Mouse (Mus musculus) cerebellum, postnatal 10 days (tissue): Measurements from ENCODE around the gene Rbm15.
A peak's percentile ranks its signal among the peaks of the same experiment; 100 is the strongest.

Source experiments
- DNase-seq, 2 experiments: peaks; one replicate each; pipeline ENCODE4 v3.0.0; 2021; ENCODE audit warnings: mixed read lengths in 2 of 2

Gene Rbm15

GRCm38 (mm10) chr3:107333381-107334201, at the start of gene Rbm15:
Gene Rbm15 (minus strand): TSS chr3:107333673.
- DNase-seq, result peak; percentile 97 to 99

GRCm38 (mm10) chr3:107379422-107379821, 45.9 kb upstream of the Rbm15 start:
- peak; percentile 77 to 81 for DNase-seq

GRCm38 (mm10) chr3:107378626-107379025, 45.2 kb upstream of the Rbm15 start:
- no peak for DNase-seq

GRCm38 (mm10) chr3:107374948-107375664, 41.6 kb upstream of the Rbm15 start:
- DNase-seq, result peak in 1 of 2 experiments; percentile 13

GRCm38 (mm10) chr3:107369156-107369555, 35.7 kb upstream of the Rbm15 start:
- no peak for DNase-seq

- no peak for DNase-seq
Observed at GRCm38 (mm10) chr3:107367938-107368599, 34.6 kb upstream of the Rbm15 start.

- no peak for DNase-seq
Observed at GRCm38 (mm10) chr3:107365341-107365740, 31.9 kb upstream of the Rbm15 start.

- no peak for DNase-seq
Observed at GRCm38 (mm10) chr3:107363391-107363790, 29.9 kb upstream of the Rbm15 start.

- no peak for DNase-seq
Observed at GRCm38 (mm10) chr3:107360341-107360740, 26.9 kb upstream of the Rbm15 start.

- no peak for DNase-seq
Observed at GRCm38 (mm10) chr3:107357700-107358234, 24.3 kb upstream of the Rbm15 start.

GRCm38 (mm10) chr3:107356964-107357441, 23.5 kb upstream of the Rbm15 start:
- DNase-seq, result peak; percentile 92 to 94

GRCm38 (mm10) chr3:107355618-107356260, 22.3 kb upstream of the Rbm15 start:
- DNase-seq, result no peak

GRCm38 (mm10) chr3:107351706-107352105, 18.2 kb upstream of the Rbm15 start:
- DNase-seq, result no peak

GRCm38 (mm10) chr3:107349006-107349405, 15.5 kb upstream of the Rbm15 start:
- DNase-seq, result peak; percentile 72

- DNase-seq, result peak; percentile 54 to 57
Observed at GRCm38 (mm10) chr3:107345033-107345725, 11.7 kb upstream of the Rbm15 start.

- DNase-seq, result no peak
Observed at GRCm38 (mm10) chr3:107343971-107344370, 10.5 kb upstream of the Rbm15 start.

GRCm38 (mm10) chr3:107334202-107334934, 895 bp upstream of the Rbm15 start:
- DNase-seq, result no peak

GRCm38 (mm10) chr3:107332960-107333380, 503 bp downstream of the Rbm15 start:
- peak; percentile 96 to 97 for DNase-seq

- peak; percentile 56 to 59 for DNase-seq
Observed at GRCm38 (mm10) chr3:107332127-107332959, 1.1 kb downstream of the Rbm15 start.

- DNase-seq, result no peak
Observed at GRCm38 (mm10) chr3:107331746-107332126, 1.7 kb downstream of the Rbm15 start.
